Mouse (Mus musculus) lung, embryonic 16.5 days (tissue): ENCODE data around the gene Ager. TPM values are rescaled to one million over a fixed set of nuclear protein-coding genes. Genes with fewer than 3 reads are reported as not detected.

Source experiments
- ATAC-seq: fragments of 200-750 bp; cut with Nextera tagmentation; 2 replicates; pipeline ENCODE4 v1.8.0; 2017; ENCODE audit warnings: low read depth, mild to moderate bottlenecking, moderate library complexity
- H3K27ac ChIP-seq: fragments of 300-500 bp; sonication (generic); 2 replicates; pipeline ENCODE4 v1.5.1; 2014; ENCODE audit warnings: mild to moderate bottlenecking, control low read depth, low read length
- H3K27me3 ChIP-seq: fragments of 300-500 bp; sonication (generic); 2 replicates; pipeline ENCODE4 v1.6.1; 2014; ENCODE audit warnings: low read depth, low read length, mixed read lengths; ENCODE audit not compliant: control insufficient read depth, insufficient read depth
- H3K36me3 ChIP-seq: fragments of 300-500 bp; sonication (generic); 2 replicates; pipeline ENCODE4 v1.6.1; 2014; ENCODE audit warnings: low read length; ENCODE audit not compliant: control insufficient read depth, insufficient read depth
- H3K4me1 ChIP-seq: fragments of 300-500 bp; sonication (generic); replicated peaks from 2 replicates; pipeline ENCODE4 v1.6.1; 2014; ENCODE audit warnings: low read length, mixed read lengths; ENCODE audit not compliant: control insufficient read depth, insufficient read depth
- H3K4me2 ChIP-seq: fragments of 300-500 bp; sonication (generic); 2 replicates; pipeline ENCODE4 v1.6.1; 2014; ENCODE audit warnings: low read depth, low read length, control low read depth
- H3K4me3 ChIP-seq: fragments of 300-500 bp; sonication (generic); 2 replicates; pipeline ENCODE4 v1.5.1; 2014; ENCODE audit warnings: mild to moderate bottlenecking, low read length, control low read depth
- H3K9ac ChIP-seq: fragments of 300-500 bp; sonication (generic); 2 replicates; pipeline ENCODE4 v1.6.1; 2014; ENCODE audit warnings: low read length, control low read depth
- H3K9me3 ChIP-seq: fragments of 300-500 bp; sonication (generic); 2 replicates; pipeline ENCODE4 v1.6.1; 2016; ENCODE audit warnings: low read length; ENCODE audit not compliant: control insufficient read depth
- WGBS: fragments of 180-500 bp; shearing (Covaris S2); extraction: QIAGEN DNeasy Blood & Tissue Kit; methylation state at CpG from one replicate; pipeline ENCODE4 v1.1.7; 2014; 5-methylcytosine and 5-hydroxymethylcytosine counted together
- polyA plus RNA-seq: library from polyadenylated mRNA; unstranded; fragments of >200 nt; fragmentation: Nextera tagmentation; extraction: Ambion mirVana; gene quantifications from 2 replicates; pipeline ENCODE4 v1.2.1, GENCODE M21; 2015

Ager gene
- polyA plus RNA-seq, 1 experiment from 2014 or later: 379 TPM

GRCm38 (mm10) chr17:34624981-34625380 is 27.3 kb downstream of the Ager start:
- H3K36me3 ChIP-seq: peaks cover 7% of the 10 kb centered on the region; the same call in 1 of the 2 replicates
- 89% methylated on average over 3 of the region's 3 CpGs for WGBS
- no peak overlapping the region for H3K27ac ChIP-seq
- no peak overlapping the region for H3K4me3 ChIP-seq
- no peak for ATAC-seq
- H3K27me3 ChIP-seq: peaks cover 11% of the 10 kb centered on the region
- peaks cover 19% of the 10 kb centered on the region for H3K4me1 ChIP-seq
- no peak overlapping the region for H3K4me2 ChIP-seq
- no peaks in the 10 kb centered on the region for H3K9me3 ChIP-seq
- H3K9ac ChIP-seq: no peak overlapping the region

DNA sequence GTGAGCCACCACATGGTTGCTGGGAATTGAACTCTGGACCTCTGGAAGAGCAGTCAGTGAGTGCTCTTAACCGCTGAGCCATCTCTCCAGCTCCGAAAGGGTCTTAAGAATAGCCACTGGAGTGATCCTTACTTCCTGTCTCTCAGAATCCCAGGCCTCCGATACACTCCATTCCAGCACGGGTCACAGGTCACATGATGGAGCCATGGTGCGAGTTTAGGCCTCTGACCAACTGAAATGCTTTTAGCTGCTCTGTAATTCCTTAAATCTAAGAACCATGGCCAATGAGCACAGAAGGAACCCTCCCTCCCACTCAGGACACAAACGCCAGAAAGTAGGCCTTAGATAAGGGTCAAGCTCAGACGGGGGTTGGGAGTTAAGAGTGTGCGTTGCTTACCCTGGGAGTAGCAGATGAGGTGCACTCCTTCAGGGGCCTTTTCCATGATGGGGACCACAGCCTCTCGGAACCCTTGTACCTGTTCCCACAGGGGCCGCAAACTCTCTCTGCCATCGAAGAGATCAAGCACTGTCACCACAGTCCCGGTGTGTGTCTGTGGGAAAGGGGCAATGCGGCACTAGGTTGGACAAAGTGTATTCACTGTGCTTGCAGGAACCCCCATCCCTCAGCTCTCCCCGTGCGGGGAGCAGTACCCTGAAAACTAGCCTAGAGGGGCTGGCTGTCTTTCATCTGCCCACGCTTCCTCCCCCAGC is 28.6 kb downstream of the Ager start:
- Histone ChIP-seq H3K27ac (peak overlapping the region; percentile 84; the same call in 1 of the 2 replicates), H3K4me3 (peak overlapping the region; percentile 79), H3K4me1 (peaks cover 24% of the 10 kb centered on the region), H3K9me3 (no peaks in the 10 kb centered on the region), H3K9ac (peak overlapping the region; percentile 73), H3K4me2 (peak overlapping the region; percentile 88), H3K36me3 (peaks cover 7% of the 10 kb centered on the region; the same call in 1 of the 2 replicates), H3K27me3 (peaks cover 24% of the 10 kb centered on the region)
- no peak for ATAC-seq
- WGBS: 51% methylated on average over 16 of the region's 16 CpGs

- ATAC-seq: peak; percentile 23; the same call in 1 of the 2 replicates
- H3K4me2 ChIP-seq: peak overlapping the region; percentile 88
- peak overlapping the region; percentile 79 for H3K4me3 ChIP-seq
- H3K27me3 ChIP-seq: peaks cover 29% of the 10 kb centered on the region
- H3K36me3 ChIP-seq: peaks cover 7% of the 10 kb centered on the region; the same call in 1 of the 2 replicates
- 0% methylated on average over 18 of the region's 18 CpGs for WGBS
- peak overlapping the region; percentile 84 for H3K27ac ChIP-seq
- peak overlapping the region; percentile 73 for H3K9ac ChIP-seq
- H3K4me1 ChIP-seq: peaks cover 26% of the 10 kb centered on the region
- H3K9me3 ChIP-seq: no peaks in the 10 kb centered on the region
These were observed 29.1 kb downstream of the Ager start for GRCm38 (mm10) chr17:34626773-34627092.

DNA sequence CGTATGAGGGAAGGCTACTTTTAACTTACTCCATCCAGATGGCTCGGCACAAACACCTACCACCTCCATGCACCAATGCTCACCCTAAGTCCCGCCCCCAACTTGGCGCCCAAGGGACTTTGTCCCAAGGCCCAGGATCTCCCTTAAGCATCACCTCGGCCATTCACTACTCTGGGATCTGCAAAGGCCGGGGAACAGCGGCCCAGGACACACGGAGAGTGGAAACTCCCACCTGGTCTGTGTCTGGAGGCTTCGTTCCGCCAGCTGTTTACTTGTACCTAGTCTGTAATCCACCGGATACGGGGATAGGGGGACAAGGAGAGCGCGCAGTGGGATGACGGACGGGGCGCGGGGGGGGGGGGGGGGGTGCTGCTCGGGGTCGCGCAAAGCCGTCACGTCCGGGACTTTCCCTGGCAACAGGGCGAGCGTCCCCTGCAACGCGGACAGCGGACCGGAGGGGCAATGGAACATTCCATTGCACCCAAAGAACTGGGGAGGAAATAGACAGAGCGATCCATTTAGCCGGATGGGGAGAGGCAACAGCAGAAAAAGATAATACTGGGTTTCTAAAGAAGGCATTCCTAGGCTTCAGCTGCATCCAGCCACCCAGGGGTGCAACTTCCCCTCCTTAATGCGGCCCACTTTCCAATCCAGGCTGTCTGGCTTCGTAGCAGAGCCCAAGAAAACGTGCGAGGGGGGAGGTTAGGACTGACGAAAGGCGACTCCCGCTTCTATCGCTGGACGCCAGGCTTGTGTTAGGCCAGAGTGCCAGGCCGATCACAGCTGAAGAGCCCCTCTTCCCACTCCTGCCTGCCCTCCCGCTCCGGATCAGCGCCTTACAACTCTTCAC is 29.7 kb downstream of the Ager start:
- peak overlapping the region; percentile 73 for H3K9ac ChIP-seq
- WGBS: under 1% methylated on average over 38 of the region's 45 CpGs
- H3K4me1 ChIP-seq: peaks cover 32% of the 10 kb centered on the region

GRCm38 (mm10) chr17:34627943-34628643 is 30.4 kb downstream of the Ager start, which contains the start of gene Ppt2:
Gene Ppt2 (minus strand): TSS chr17:34628510.
- peak within 1 kb of the TSS; percentile 73 for H3K9ac ChIP-seq
- peak within 1 kb of the TSS; percentile 94 for H3K27ac ChIP-seq
- peaks cover 42% of the 10 kb centered on the region for H3K27me3 ChIP-seq
- no peak; the same call in none of the 2 replicates for ATAC-seq
- peak within 1 kb of the TSS; percentile 79 for H3K4me3 ChIP-seq
- H3K4me1 ChIP-seq: peaks cover 32% of the 10 kb centered on the region
- H3K4me2 ChIP-seq: peak within 1 kb of the TSS; percentile 88
- 0 out of 2 replicates have a peak, but pooled peaks cover 7% of the 10 kb centered on the region for H3K36me3 ChIP-seq
- H3K9me3 ChIP-seq: no peaks in the 10 kb centered on the region
- WGBS: 2% methylated on average over 29 of the region's 29 CpGs

More for the DNA sequence above, 29.7 kb downstream of the Ager start:
- peak; percentile 86 for ATAC-seq
- H3K9me3 ChIP-seq: no peaks in the 10 kb centered on the region
- peaks cover 35% of the 10 kb centered on the region for H3K27me3 ChIP-seq
- H3K4me2 ChIP-seq: peak overlapping the region; percentile 88
- 0 out of 2 replicates have a peak, but pooled peaks cover 7% of the 10 kb centered on the region for H3K36me3 ChIP-seq
- peak overlapping the region; percentile 79 for H3K4me3 ChIP-seq
- H3K27ac ChIP-seq: peak overlapping the region; percentile 94

DNA sequence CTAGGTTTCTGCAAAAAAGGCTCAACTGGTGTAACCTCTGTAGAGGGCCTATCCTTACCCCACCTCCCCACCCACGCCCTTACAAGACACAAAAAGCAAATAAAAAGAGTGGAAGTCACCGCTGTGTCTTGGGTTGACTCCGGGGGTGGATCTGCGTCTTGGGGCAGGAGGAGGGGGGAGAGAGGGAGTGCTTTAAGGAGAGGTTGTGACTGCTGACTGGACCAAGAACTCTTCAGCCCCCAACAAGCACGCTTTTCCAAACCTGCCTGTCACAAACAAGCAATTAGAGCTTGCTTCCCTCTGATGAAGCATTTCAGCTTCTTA is 30.9 kb downstream of the Ager start:
- peak overlapping the region; percentile 94; the same call in 1 of the 2 replicates for H3K27ac ChIP-seq

GRCm38 (mm10) chr17:34629221-34629751 is 31.6 kb downstream of the Ager start, which contains the start of gene Prrt1:
Gene Prrt1 (plus strand): TSS chr17:34629533.
- peak within 1 kb of the TSS; percentile 94 for H3K27ac ChIP-seq
- peak within 1 kb of the TSS; percentile 73 for H3K9ac ChIP-seq
- peak within 1 kb of the TSS; percentile 88 for H3K4me2 ChIP-seq
- H3K4me3 ChIP-seq: peak within 1 kb of the TSS; percentile 79
- peaks cover 32% of the 10 kb centered on the region for H3K4me1 ChIP-seq
- 2% methylated on average over 14 of the region's 16 CpGs for WGBS
- H3K9me3 ChIP-seq: no peaks in the 10 kb centered on the region
- peaks cover 51% of the 10 kb centered on the region for H3K27me3 ChIP-seq
- 0 out of 2 replicates have a peak, but pooled peaks cover 3% of the 10 kb centered on the region for H3K36me3 ChIP-seq
- no peak for ATAC-seq

More for the DNA sequence above, 30.9 kb downstream of the Ager start:
- Histone ChIP-seq H3K4me2 (peak overlapping the region; percentile 88), H3K9ac (peak overlapping the region; percentile 73), H3K4me1 (peaks cover 32% of the 10 kb centered on the region), H3K9me3 (no peaks in the 10 kb centered on the region), H3K36me3 (0 out of 2 replicates have a peak, but pooled peaks cover 4% of the 10 kb centered on the region), H3K27me3 (peaks cover 47% of the 10 kb centered on the region), H3K4me3 (peak overlapping the region; percentile 79)
- ATAC-seq: no peak
- WGBS: 33% methylated on average over 5 of the region's 5 CpGs

DNA sequence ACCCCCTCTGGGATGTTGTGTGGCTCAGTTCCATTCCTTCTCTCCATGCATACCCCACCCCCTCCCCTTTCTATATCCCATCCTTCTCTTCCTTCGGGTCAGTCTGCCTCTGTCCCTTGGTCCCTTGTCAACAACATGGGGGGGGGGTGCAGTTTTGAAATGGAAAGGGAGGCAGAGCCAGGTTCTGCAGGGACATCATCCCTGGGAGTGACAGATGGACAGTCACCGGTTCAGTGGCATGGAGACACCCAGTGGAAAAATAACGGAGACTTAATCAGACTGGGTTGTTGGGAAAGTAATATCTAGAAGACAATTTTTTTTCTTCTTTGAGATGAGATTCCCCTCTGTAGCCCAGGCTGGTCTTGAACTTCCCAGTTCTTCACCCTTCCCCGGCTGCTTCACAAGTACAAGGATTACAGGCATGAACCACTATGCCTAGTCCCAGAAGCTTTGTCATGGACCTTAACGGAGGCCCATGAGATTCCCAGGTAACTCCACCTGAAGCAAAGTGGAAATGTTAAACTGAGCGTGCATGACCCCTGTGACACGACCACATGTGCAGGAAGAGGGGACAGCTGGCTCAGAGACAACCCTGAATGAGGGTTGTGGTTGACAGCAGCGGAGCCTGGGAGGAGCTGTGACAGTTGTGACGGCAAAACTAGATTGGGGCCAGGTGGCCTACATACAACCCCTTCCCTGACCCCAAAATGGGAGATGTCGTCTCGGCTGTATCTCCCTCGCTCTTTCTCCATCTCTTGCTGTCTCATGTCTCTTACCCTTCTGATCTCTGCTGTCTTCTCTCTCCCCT is 32.3 kb downstream of the Ager start:
- H3K9me3 ChIP-seq: no peaks in the 10 kb centered on the region
- H3K4me1 ChIP-seq: peaks cover 32% of the 10 kb centered on the region
- no peak overlapping the region for H3K9ac ChIP-seq
- H3K4me3 ChIP-seq: peak overlapping the region; percentile 17; the same call in 1 of the 2 replicates
- peaks cover 53% of the 10 kb centered on the region for H3K27me3 ChIP-seq
- ATAC-seq: no peak
- H3K4me2 ChIP-seq: peak overlapping the region; percentile 41
- H3K36me3 ChIP-seq: 0 out of 2 replicates have a peak, but pooled peaks cover 3% of the 10 kb centered on the region
- 27% methylated on average over 12 of the region's 12 CpGs for WGBS
- no peak overlapping the region for H3K27ac ChIP-seq
